Mouse (Mus musculus): ENCODE measurements around the gene Polrmt. TPM values are rescaled to one million over a fixed set of nuclear protein-coding genes. Genes with fewer than 3 reads are reported as not detected.

The Polrmt gene
- polyA plus RNA-seq, 1 experiment from 2014 or later, result 45.3 TPM

DNA sequence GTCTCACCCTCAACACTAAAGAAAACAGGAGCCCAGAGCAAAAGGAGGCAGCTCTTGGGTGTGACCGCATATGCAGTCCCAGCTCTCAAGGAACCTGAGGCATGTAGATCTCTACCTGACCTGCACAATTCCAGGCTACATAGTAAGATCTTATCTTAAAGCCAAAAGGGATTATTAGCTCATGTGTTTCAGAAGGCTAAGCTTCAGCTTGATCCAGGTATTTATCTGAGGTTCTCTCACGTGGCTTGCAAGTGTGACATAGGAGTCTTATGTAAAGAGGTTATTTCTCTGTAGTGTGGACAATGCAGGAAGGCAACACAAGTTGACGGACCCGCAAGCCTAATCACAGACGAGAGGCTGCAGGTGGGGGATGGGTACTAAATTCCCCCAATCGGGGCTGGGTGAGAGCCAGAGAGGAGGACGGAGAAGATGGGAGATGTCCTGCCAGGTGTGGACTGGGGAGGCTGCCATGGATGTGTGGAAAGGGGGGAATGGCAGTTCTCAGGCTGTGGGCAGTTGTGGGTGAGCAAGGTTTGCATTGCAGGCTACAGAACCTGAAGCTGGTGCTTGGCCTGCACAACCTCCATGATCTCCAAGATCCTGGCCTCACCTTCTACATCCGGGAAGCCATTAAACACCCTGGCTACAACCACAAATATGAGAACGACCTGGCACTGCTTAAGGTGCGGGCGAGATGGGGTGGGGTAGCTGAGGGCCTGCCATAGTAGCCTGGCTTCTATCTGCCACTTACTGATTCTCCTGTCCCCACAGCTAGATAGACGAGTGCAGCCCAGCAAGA, 52.6 kb downstream of the Polrmt start:
- no peak overlapping the region for H3K27ac ChIP-seq (replicated peaks)
- no peaks in the 10 kb centered on the region for H3K27me3 ChIP-seq
- no peaks in the 10 kb centered on the region; the same call in 1 of the 2 replicates for H3K4me1 ChIP-seq
- peaks cover 7% of the 10 kb centered on the region for H3K36me3 ChIP-seq
- peaks cover 6% of the 10 kb centered on the region; the same call in 1 of the 2 replicates for H3K9me3 ChIP-seq
- no peak for ATAC-seq (ENCODE audit: low FRiP score, low read depth)
- H3K9ac ChIP-seq (replicated peaks), result no peak overlapping the region
- WGBS, result 82% methylated on average over 12 of the region's 12 CpGs
- no peak overlapping the region for H3K4me3 ChIP-seq
- no peak overlapping the region for H3K4me2 ChIP-seq (replicated peaks)

DNA sequence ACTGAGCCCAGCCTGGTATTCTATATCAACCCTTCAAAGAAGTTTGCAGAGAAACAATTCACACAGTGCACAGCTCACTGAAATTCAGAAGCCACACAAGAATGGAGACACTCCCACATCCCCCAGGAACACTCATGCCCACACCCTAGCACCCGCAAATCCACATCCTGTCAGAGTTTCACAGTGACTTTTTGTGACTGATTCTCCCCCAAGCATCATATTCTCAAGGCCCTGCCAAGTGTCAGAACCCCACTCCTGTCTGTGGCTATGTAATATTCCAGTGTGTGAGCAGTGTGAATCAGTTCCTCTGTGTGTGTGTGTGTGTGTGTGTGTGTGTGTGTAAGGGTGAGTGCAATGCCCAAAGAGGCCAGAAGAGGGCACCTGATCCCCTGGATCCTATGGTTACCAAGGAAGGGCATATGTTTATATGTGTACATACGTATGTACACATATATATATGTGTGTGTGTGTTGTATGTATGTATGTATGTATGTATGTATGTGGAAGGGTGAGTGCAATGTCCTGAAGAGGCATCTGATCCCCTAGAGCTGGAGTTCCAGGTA, 54.3 kb downstream of the Polrmt start:
- no peak overlapping the region for H3K4me3 ChIP-seq
- no peaks in the 10 kb centered on the region; the same call in 1 of the 2 replicates for H3K4me1 ChIP-seq
- no peak for ATAC-seq (ENCODE audit: low FRiP score, low read depth)
- peaks cover 6% of the 10 kb centered on the region; the same call in 1 of the 2 replicates for H3K9me3 ChIP-seq
- H3K36me3 ChIP-seq, result peaks cover 25% of the 10 kb centered on the region
- no peak overlapping the region for H3K9ac ChIP-seq (replicated peaks)
- 100% methylated on average over 2 of the region's 2 CpGs for whole genome bisulfite sequencing
- no peak overlapping the region for H3K27ac ChIP-seq (replicated peaks)
- no peak overlapping the region for H3K4me2 ChIP-seq (replicated peaks)
- H3K27me3 ChIP-seq, result no peaks in the 10 kb centered on the region

DNA sequence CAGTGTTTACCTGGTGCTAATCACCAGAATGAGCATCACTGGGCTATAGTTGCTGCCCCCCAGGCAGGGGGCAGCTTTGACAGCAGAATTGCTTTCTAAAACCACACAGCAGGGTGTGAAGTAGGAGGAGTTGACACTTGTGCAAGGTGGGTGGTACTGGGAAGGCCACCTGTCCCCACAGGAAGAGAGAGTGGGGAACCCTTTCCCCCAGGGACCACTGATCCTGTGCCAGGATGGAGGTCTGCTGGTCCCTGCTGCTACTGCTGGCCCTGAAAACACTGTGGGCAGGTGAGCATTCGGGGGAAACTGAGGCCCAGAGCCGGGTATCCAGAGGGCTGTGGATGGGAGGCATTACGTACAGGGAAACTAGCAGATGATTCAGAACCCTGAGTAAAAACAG, 57.2 kb downstream of the Polrmt start:
- peaks cover 53% of the 10 kb centered on the region for H3K36me3 ChIP-seq
- no peaks in the 10 kb centered on the region for H3K27me3 ChIP-seq
- peaks cover 1% of the 10 kb centered on the region; the same call in 1 of the 2 replicates for H3K4me1 ChIP-seq
- no peak overlapping the region for H3K9ac ChIP-seq (replicated peaks)
- no peak overlapping the region for H3K4me3 ChIP-seq
- H3K9me3 ChIP-seq, result peaks cover 6% of the 10 kb centered on the region; the same call in 1 of the 2 replicates
- H3K27ac ChIP-seq (replicated peaks), result no peak overlapping the region
- no peak overlapping the region for H3K4me2 ChIP-seq (replicated peaks)
- ATAC-seq (ENCODE audit: low FRiP score, low read depth), result no peak
- WGBS, result 93% methylated on average over 3 of the region's 3 CpGs

DNA sequence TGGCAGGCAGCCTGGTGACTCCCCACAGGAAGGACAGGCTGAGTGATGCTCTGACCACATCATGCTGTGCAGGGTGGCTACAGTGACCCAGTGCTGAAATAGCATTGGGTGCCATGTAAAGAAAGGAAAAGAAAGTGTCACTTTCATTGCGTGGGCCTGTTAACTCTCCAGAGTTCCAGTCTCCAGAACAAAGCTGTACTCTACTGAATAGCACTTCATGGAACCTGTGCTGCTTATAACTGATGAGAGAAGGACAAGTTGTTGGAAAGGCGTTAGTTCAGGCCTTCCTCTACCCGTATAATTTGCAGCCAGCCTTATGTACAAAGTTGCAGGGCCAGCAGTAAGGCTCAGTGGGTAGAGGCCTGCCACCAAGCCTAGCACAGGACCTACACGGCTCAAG, 57.7 kb downstream of the Polrmt start, which contains the start of gene Gzmm:
Gene Gzmm, plus strand, starts transcription at position 301 of the 400 bp plus-strand sequence.
- H3K27ac ChIP-seq (replicated peaks), result no peak within 1 kb of the TSS
- H3K9me3 ChIP-seq, result peaks cover 6% of the 10 kb centered on the region; the same call in 1 of the 2 replicates
- peaks cover 6% of the 10 kb centered on the region for H3K4me1 ChIP-seq
- peaks cover 55% of the 10 kb centered on the region for H3K36me3 ChIP-seq
- WGBS, result 80% methylated on average over 4 of the region's 4 CpGs
- no peaks in the 10 kb centered on the region for H3K27me3 ChIP-seq
- no peak for ATAC-seq (ENCODE audit: low FRiP score, low read depth)
- no peak within 1 kb of the TSS for H3K4me2 ChIP-seq (replicated peaks)
- no peak within 1 kb of the TSS for H3K9ac ChIP-seq (replicated peaks)
- no peak within 1 kb of the TSS for H3K4me3 ChIP-seq

DNA sequence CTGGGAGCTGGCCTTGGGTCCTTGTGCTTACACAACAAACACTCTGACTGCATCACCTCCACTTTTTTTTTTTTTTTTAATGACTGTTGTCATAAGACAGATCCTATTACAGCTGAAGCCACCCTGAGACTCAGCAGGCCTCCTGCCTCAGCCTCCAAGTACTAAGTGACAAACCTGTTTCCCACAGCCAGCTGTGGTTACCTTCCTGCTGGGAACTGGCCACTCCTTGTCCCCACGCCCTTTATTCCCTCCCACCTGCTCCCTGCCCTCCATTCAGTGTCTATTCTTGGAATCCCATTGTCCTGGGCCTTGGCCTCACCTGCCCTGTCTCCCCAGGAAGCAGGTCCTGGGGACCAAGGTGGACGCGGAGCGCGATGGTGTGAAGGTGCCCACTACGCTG, 58.9 kb downstream of the Polrmt start:
- H3K36me3 ChIP-seq, result peaks cover 55% of the 10 kb centered on the region
- WGBS, result 97% methylated on average over 6 of the region's 6 CpGs
- ATAC-seq (ENCODE audit: low FRiP score, low read depth), result no peak
- H3K4me2 ChIP-seq (replicated peaks), result no peak overlapping the region
- H3K27ac ChIP-seq (replicated peaks), result no peak overlapping the region
- peaks cover 17% of the 10 kb centered on the region for H3K4me1 ChIP-seq
- peaks cover 6% of the 10 kb centered on the region; the same call in 1 of the 2 replicates for H3K9me3 ChIP-seq
- no peak overlapping the region for H3K4me3 ChIP-seq
- no peaks in the 10 kb centered on the region for H3K27me3 ChIP-seq
- no peak overlapping the region for H3K9ac ChIP-seq (replicated peaks)

DNA sequence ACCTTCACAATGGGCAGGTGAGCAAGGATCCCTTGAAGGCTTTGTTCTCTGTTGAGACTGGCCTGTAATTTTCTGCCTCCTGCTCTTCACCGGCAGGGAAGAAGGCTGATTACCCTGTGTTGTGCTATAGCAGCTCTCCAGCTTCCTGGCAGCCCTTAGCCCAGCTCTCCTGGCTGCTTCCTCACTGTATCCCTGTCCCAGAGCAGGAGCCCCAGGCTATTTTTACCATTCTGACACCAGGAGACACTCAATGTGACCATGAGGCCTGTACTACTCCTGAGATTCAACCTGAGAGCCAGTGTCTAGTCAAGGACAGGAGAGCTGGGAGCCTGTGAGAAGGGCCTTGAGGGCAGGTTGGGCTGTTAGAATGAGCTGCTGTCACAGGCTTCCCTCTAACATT, 59.7 kb downstream of the Polrmt start:
- Histone ChIP-seq H3K27ac (replicated peaks) (no peak overlapping the region), H3K4me1 (peaks cover 17% of the 10 kb centered on the region), H3K27me3 (no peaks in the 10 kb centered on the region), H3K9ac (replicated peaks) (no peak overlapping the region), H3K36me3 (peaks cover 55% of the 10 kb centered on the region), H3K4me2 (replicated peaks) (no peak overlapping the region), H3K4me3 (no peak overlapping the region), H3K9me3 (no peaks in the 10 kb centered on the region)
- ATAC-seq (ENCODE audit: low FRiP score, low read depth), result no peak
- 85% methylated on average over 1 of the region's 1 CpGs for WGBS

- no peaks in the 10 kb centered on the region for H3K9me3 ChIP-seq
- H3K4me1 ChIP-seq, result peaks cover 18% of the 10 kb centered on the region
- H3K9ac ChIP-seq (replicated peaks), result no peak overlapping the region
- H3K27ac ChIP-seq (replicated peaks), result no peak overlapping the region
- H3K27me3 ChIP-seq, result no peaks in the 10 kb centered on the region
- 93% methylated on average over 2 of the region's 2 CpGs for WGBS
- H3K4me3 ChIP-seq, result no peak overlapping the region
- no peak for ATAC-seq (ENCODE audit: low FRiP score, low read depth)
- H3K4me2 ChIP-seq (replicated peaks), result no peak overlapping the region
- peaks cover 55% of the 10 kb centered on the region for H3K36me3 ChIP-seq
Observed at GRCm38 (mm10) chr10:79686219-79686618, 60.2 kb downstream of the Polrmt start.

Other genes starting within 250 kb of the Polrmt start
- 10.9 and 11.0 TPM in 2 replicates for gene Plpp2, start 212.8 kb downstream of the Polrmt start, polyA plus RNA-seq (2016; fragmentation: Nextera tagmentation; extraction: Ambion mirVana)
- gene Mier2, start 191.4 kb downstream of the Polrmt start, polyA plus RNA-seq (2016; fragmentation: Nextera tagmentation; extraction: Ambion mirVana), result 59.8 and 62.5 TPM in 2 replicates
- gene Theg, start 159.2 kb downstream of the Polrmt start, polyA plus RNA-seq (2016; fragmentation: Nextera tagmentation; extraction: Ambion mirVana), result not detected in 2 replicates
- gene C2cd4c, start 132.6 kb downstream of the Polrmt start, polyA plus RNA-seq (2016; fragmentation: Nextera tagmentation; extraction: Ambion mirVana), result 0.04 and 0.08 TPM in 2 replicates
- 22.8 and 23.3 TPM in 2 replicates for gene Shc2, start 108.7 kb downstream of the Polrmt start, polyA plus RNA-seq (2016; fragmentation: Nextera tagmentation; extraction: Ambion mirVana)
- gene Odf3l2, start 100.8 kb downstream of the Polrmt start, polyA plus RNA-seq (2016; fragmentation: Nextera tagmentation; extraction: Ambion mirVana), result not detected in 2 replicates
- gene Madcam1, start 82.0 kb downstream of the Polrmt start, polyA plus RNA-seq (2016; fragmentation: Nextera tagmentation; extraction: Ambion mirVana), result 0.60 and 1.7 TPM in 2 replicates
- gene Tpgs1, start 77.2 kb downstream of the Polrmt start, polyA plus RNA-seq (2016; fragmentation: Nextera tagmentation; extraction: Ambion mirVana), result 62.4 and 72.3 TPM in 2 replicates
- gene Cdc34, start 64.4 kb downstream of the Polrmt start, polyA plus RNA-seq (2016; fragmentation: Nextera tagmentation; extraction: Ambion mirVana), result 139 and 156 TPM in 2 replicates
- 1.4 TPM in 2 replicates for gene Gzmm, start 57.6 kb downstream of the Polrmt start, polyA plus RNA-seq (2016; fragmentation: Nextera tagmentation; extraction: Ambion mirVana)
- 540 and 588 TPM in 2 replicates for gene Bsg, start 42.1 kb downstream of the Polrmt start, polyA plus RNA-seq (2016; fragmentation: Nextera tagmentation; extraction: Ambion mirVana)
- 0.18 and 0.25 TPM in 2 replicates for gene Hcn2, start 29.9 kb downstream of the Polrmt start, polyA plus RNA-seq (2016; fragmentation: Nextera tagmentation; extraction: Ambion mirVana)
- gene Fgf22, start 8.5 kb upstream of the Polrmt start, polyA plus RNA-seq (2016; fragmentation: Nextera tagmentation; extraction: Ambion mirVana), result 0.48 and 0.55 TPM in 2 replicates
- gene Rnf126, start 20.4 kb upstream of the Polrmt start, polyA plus RNA-seq (2016; fragmentation: Nextera tagmentation; extraction: Ambion mirVana), result 98.8 and 104 TPM in 2 replicates
- 1.0 and 1.6 TPM in 2 replicates for gene Fstl3, start 30.7 kb upstream of the Polrmt start, polyA plus RNA-seq (2016; fragmentation: Nextera tagmentation; extraction: Ambion mirVana)
- gene Prss57, start 44.4 kb upstream of the Polrmt start, polyA plus RNA-seq (2016; fragmentation: Nextera tagmentation; extraction: Ambion mirVana), result 0.27 TPM in 1 of 2 replicates, not detected in the other
- gene Palm, start 47.0 kb upstream of the Polrmt start, polyA plus RNA-seq (2016; fragmentation: Nextera tagmentation; extraction: Ambion mirVana), result 198 and 204 TPM in 2 replicates
- gene Misp, start 74.4 kb upstream of the Polrmt start, polyA plus RNA-seq (2016; fragmentation: Nextera tagmentation; extraction: Ambion mirVana), result 0.94 and 1.0 TPM in 2 replicates
- 202 TPM in 2 replicates for gene Ptbp1, start 107.8 kb upstream of the Polrmt start, polyA plus RNA-seq (2016; fragmentation: Nextera tagmentation; extraction: Ambion mirVana)
- gene Prtn3, start 127.9 kb upstream of the Polrmt start, polyA plus RNA-seq (2016; fragmentation: Nextera tagmentation; extraction: Ambion mirVana), result 14.3 and 16.7 TPM in 2 replicates
- gene Plppr3, start 128.1 kb upstream of the Polrmt start, polyA plus RNA-seq (2016; fragmentation: Nextera tagmentation; extraction: Ambion mirVana), result 296 and 302 TPM in 2 replicates
- not detected in 2 replicates for gene Elane, start 139.7 kb upstream of the Polrmt start, polyA plus RNA-seq (2016; fragmentation: Nextera tagmentation; extraction: Ambion mirVana)
- not detected in 2 replicates for gene Cfd, start 144.3 kb upstream of the Polrmt start, polyA plus RNA-seq (2016; fragmentation: Nextera tagmentation; extraction: Ambion mirVana)
- gene Med16, start 162.3 kb upstream of the Polrmt start, polyA plus RNA-seq (2016; fragmentation: Nextera tagmentation; extraction: Ambion mirVana), result 65.4 and 68.4 TPM in 2 replicates
- 27.9 and 34.2 TPM in 2 replicates for gene Gm26602, start 164.3 kb upstream of the Polrmt start, polyA plus RNA-seq (2016; fragmentation: Nextera tagmentation; extraction: Ambion mirVana)
- 1.4 and 1.5 TPM in 2 replicates for gene Kiss1r, start 170.4 kb upstream of the Polrmt start, polyA plus RNA-seq (2016; fragmentation: Nextera tagmentation; extraction: Ambion mirVana)
- 157 and 167 TPM in 2 replicates for gene R3hdm4, start 174.6 kb upstream of the Polrmt start, polyA plus RNA-seq (2016; fragmentation: Nextera tagmentation; extraction: Ambion mirVana)
- gene Arid3a, start 180.5 kb upstream of the Polrmt start, polyA plus RNA-seq (2016; fragmentation: Nextera tagmentation; extraction: Ambion mirVana), result 4.0 and 5.6 TPM in 2 replicates
- gene Wdr18, start 213.6 kb upstream of the Polrmt start, polyA plus RNA-seq (2016; fragmentation: Nextera tagmentation; extraction: Ambion mirVana), result 90.4 and 97.0 TPM in 2 replicates
- 0.39 and 0.54 TPM in 2 replicates for gene Grin3b, start 224.1 kb upstream of the Polrmt start, polyA plus RNA-seq (2016; fragmentation: Nextera tagmentation; extraction: Ambion mirVana)
- gene Tmem259, start 237.7 kb upstream of the Polrmt start, polyA plus RNA-seq (2016; fragmentation: Nextera tagmentation; extraction: Ambion mirVana), result 19.3 and 20.9 TPM in 2 replicates
- gene Cnn2, start 242.0 kb upstream of the Polrmt start, polyA plus RNA-seq (2016; fragmentation: Nextera tagmentation; extraction: Ambion mirVana), result 109 and 168 TPM in 2 replicates
- 7.6 and 8.5 TPM in 2 replicates for gene Abca7, start 249.9 kb upstream of the Polrmt start, polyA plus RNA-seq (2016; fragmentation: Nextera tagmentation; extraction: Ambion mirVana)

Data from midbrain, embryonic 12.5 days (tissue).